Mouse (Mus musculus) kidney, embryonic 15.5 days (tissue): ENCODE results near the gene Il6st. TPM values are rescaled to one million over a fixed set of nuclear protein-coding genes. Genes with fewer than 3 reads are reported as not detected.

Experiments
- ATAC-seq: fragments of 200-750 bp; cut with Nextera tagmentation; replicated peaks from 2 replicates; pipeline ENCODE4 v1.8.0; 2017; ENCODE audit warnings: moderate TSS enrichment; ENCODE audit not compliant: low FRiP score
- H3K27ac ChIP-seq: fragments of 300-500 bp; sonication (generic); 2 replicates; pipeline ENCODE4 v1.5.1; 2015; ENCODE audit warnings: mild to moderate bottlenecking, inconsistent platforms
- H3K27me3 ChIP-seq: fragments of 300-500 bp; sonication (generic); 2 replicates; pipeline ENCODE4 v1.6.1; 2015; ENCODE audit warnings: inconsistent platforms
- H3K36me3 ChIP-seq: fragments of 300-500 bp; sonication (generic); 2 replicates; pipeline ENCODE4 v1.6.1; 2015; ENCODE audit warnings: inconsistent platforms
- H3K4me1 ChIP-seq: fragments of 300-500 bp; sonication (generic); 2 replicates; pipeline ENCODE4 v1.6.1; 2015; ENCODE audit warnings: inconsistent platforms
- H3K4me2 ChIP-seq: fragments of 300-500 bp; sonication (generic); 2 replicates; pipeline ENCODE4 v1.6.1; 2015; ENCODE audit warnings: moderate library complexity, mild to moderate bottlenecking, inconsistent platforms
- H3K4me3 ChIP-seq: fragments of 300-500 bp; sonication (generic); replicated peaks from 2 replicates; pipeline ENCODE4 v1.5.1; 2015; ENCODE audit warnings: mild to moderate bottlenecking, inconsistent platforms
- H3K9ac ChIP-seq: fragments of 300-500 bp; sonication (generic); 2 replicates; pipeline ENCODE4 v1.6.1; 2015; ENCODE audit warnings: mild to moderate bottlenecking, inconsistent platforms
- H3K9me3 ChIP-seq: fragments of 300-500 bp; sonication (generic); replicated peaks from 2 replicates; pipeline ENCODE4 v1.6.1; 2016; ENCODE audit warnings: inconsistent platforms
- WGBS: fragments of 180-500 bp; shearing (Covaris S2); methylation state at CpG from one replicate; pipeline ENCODE4 v1.1.7; 2015; ENCODE audit warnings: mixed read lengths; 5-methylcytosine and 5-hydroxymethylcytosine counted together
- polyA plus RNA-seq: library from polyadenylated mRNA; unstranded; fragments of >200 nt; fragmentation: Nextera tagmentation; extraction: Ambion mirVana; gene quantifications from 2 replicates; pipeline ENCODE4 v1.2.1, GENCODE M21; 2015

The Il6st gene
- polyA plus RNA-seq, 1 experiment from 2014 or later, result 40.4 TPM

- ATAC-seq, result no peak
- Histone ChIP-seq H3K4me3 (no peak overlapping the region), H3K36me3 (no peaks in the 10 kb centered on the region), H3K27ac (peak overlapping the region; percentile 82), H3K27me3 (no peaks in the 10 kb centered on the region), H3K9ac (no peak overlapping the region), H3K9me3 (no peaks in the 10 kb centered on the region), H3K4me1 (peaks cover 8% of the 10 kb centered on the region; the same call in 1 of the 2 replicates), H3K4me2 (no peak overlapping the region)
- 52% methylated on average over 6 of the region's 6 CpGs for WGBS
Observed at GRCm38 (mm10) chr13:112457366-112457765, 6.5 kb upstream of the Il6st start.

GRCm38 (mm10) chr13:112458016-112458415 is 5.9 kb upstream of the Il6st start:
- 72% methylated on average over 4 of the region's 4 CpGs for WGBS
- Histone ChIP-seq H3K9me3 (no peaks in the 10 kb centered on the region), H3K27ac (peak overlapping the region; percentile 5; the same call in 1 of the 2 replicates), H3K9ac (no peak overlapping the region), H3K4me1 (peaks cover 9% of the 10 kb centered on the region), H3K36me3 (no peaks in the 10 kb centered on the region), H3K4me2 (no peak overlapping the region), H3K27me3 (no peaks in the 10 kb centered on the region), H3K4me3 (no peak overlapping the region)
- no peak for ATAC-seq

GRCm38 (mm10) chr13:112458435-112459018 is 5.3 kb upstream of the Il6st start:
- Histone ChIP-seq H3K4me3 (no peak overlapping the region), H3K4me1 (peaks cover 14% of the 10 kb centered on the region), H3K27me3 (no peaks in the 10 kb centered on the region), H3K27ac (no peak overlapping the region), H3K9ac (no peak overlapping the region), H3K9me3 (no peaks in the 10 kb centered on the region), H3K4me2 (no peak overlapping the region), H3K36me3 (no peaks in the 10 kb centered on the region)
- 90% methylated on average over 11 of the region's 11 CpGs for WGBS
- no peak for ATAC-seq

- WGBS, result 73% methylated on average over 6 of the region's 6 CpGs
- H3K36me3 ChIP-seq, result no peaks in the 10 kb centered on the region
- H3K4me3 ChIP-seq, result no peak overlapping the region
- no peak overlapping the region for H3K27ac ChIP-seq
- H3K4me1 ChIP-seq, result peaks cover 14% of the 10 kb centered on the region
- H3K9me3 ChIP-seq, result no peaks in the 10 kb centered on the region
- ATAC-seq, result no peak
- H3K27me3 ChIP-seq, result no peaks in the 10 kb centered on the region
- no peak overlapping the region for H3K4me2 ChIP-seq
- H3K9ac ChIP-seq, result no peak overlapping the region
Observed at GRCm38 (mm10) chr13:112459956-112460355, 3.9 kb upstream of the Il6st start.

GRCm38 (mm10) chr13:112462411-112462987 is 1.4 kb upstream of the Il6st start:
- Histone ChIP-seq H3K27ac (no peak overlapping the region), H3K4me2 (no peak overlapping the region), H3K36me3 (no peaks in the 10 kb centered on the region), H3K4me1 (peaks cover 25% of the 10 kb centered on the region), H3K27me3 (no peaks in the 10 kb centered on the region), H3K4me3 (no peak overlapping the region), H3K9me3 (no peaks in the 10 kb centered on the region), H3K9ac (no peak overlapping the region)
- no peak for ATAC-seq
- WGBS, result 64% methylated on average over 6 of the region's 6 CpGs

- Histone ChIP-seq H3K4me2 (peak overlapping the region; percentile 76), H3K9me3 (no peaks in the 10 kb centered on the region), H3K4me1 (peaks cover 25% of the 10 kb centered on the region), H3K27me3 (no peaks in the 10 kb centered on the region), H3K4me3 (peak overlapping the region; percentile 80), H3K9ac (peak overlapping the region; percentile 70), H3K27ac (peak overlapping the region; percentile 92), H3K36me3 (no peaks in the 10 kb centered on the region)
- 4% methylated on average over 17 of the region's 17 CpGs for WGBS
- ATAC-seq, result peak; percentile 86
Observed at GRCm38 (mm10) chr13:112463337-112463802, 500 bp upstream of the Il6st start.

GRCm38 (mm10) chr13:112464626-112465287 is 887 bp downstream of the Il6st start:
- Histone ChIP-seq H3K27ac (peak overlapping the region; percentile 92), H3K9me3 (no peaks in the 10 kb centered on the region), H3K4me2 (peak overlapping the region; percentile 76), H3K36me3 (no peaks in the 10 kb centered on the region), H3K27me3 (no peaks in the 10 kb centered on the region), H3K4me1 (peaks cover 25% of the 10 kb centered on the region), H3K9ac (peak overlapping the region; percentile 84), H3K4me3 (peak overlapping the region; percentile 80)
- no peak for ATAC-seq
- 4% methylated on average over 18 of the region's 18 CpGs for WGBS

GRCm38 (mm10) chr13:112465585-112465984 is 1.7 kb downstream of the Il6st start:
- WGBS, result 56% methylated on average over 2 of the region's 2 CpGs
- Histone ChIP-seq H3K27me3 (no peaks in the 10 kb centered on the region), H3K4me3 (peak overlapping the region; percentile 16)

GRCm38 (mm10) chr13:112466136-112466945 is 2.5 kb downstream of the Il6st start:
- WGBS, result 84% methylated on average over 19 of the region's 19 CpGs
- H3K4me3 ChIP-seq, result peak overlapping the region; percentile 16; the same call in 1 of the 2 replicates

More at GRCm38 (mm10) chr13:112465585-112465984, 1.7 kb downstream of the Il6st start:
- Histone ChIP-seq H3K4me2 (peak overlapping the region; percentile 76), H3K9ac (0 out of 2 replicates have a peak overlapping the region, but pooled peaks have one; percentile 10), H3K36me3 (no peaks in the 10 kb centered on the region), H3K4me1 (peaks cover 21% of the 10 kb centered on the region), H3K27ac (no peak overlapping the region), H3K9me3 (no peaks in the 10 kb centered on the region)
- no peak for ATAC-seq

GRCm38 (mm10) chr13:112466946-112467255 is 3.0 kb downstream of the Il6st start:
- WGBS, result 80% methylated on average over 3 of the region's 3 CpGs
- Histone ChIP-seq H3K4me1 (peaks cover 21% of the 10 kb centered on the region), H3K27ac (no peak overlapping the region), H3K9me3 (no peaks in the 10 kb centered on the region), H3K4me3 (no peak overlapping the region), H3K27me3 (no peaks in the 10 kb centered on the region), H3K9ac (no peak overlapping the region), H3K4me2 (no peak overlapping the region), H3K36me3 (no peaks in the 10 kb centered on the region)
- no peak for ATAC-seq

More at GRCm38 (mm10) chr13:112466136-112466945, 2.5 kb downstream of the Il6st start:
- H3K27ac ChIP-seq, result no peak overlapping the region
- H3K36me3 ChIP-seq, result no peaks in the 10 kb centered on the region
- H3K4me1 ChIP-seq, result peaks cover 21% of the 10 kb centered on the region
- peak overlapping the region; percentile 76 for H3K4me2 ChIP-seq
- H3K9ac ChIP-seq, result no peak overlapping the region
- no peaks in the 10 kb centered on the region for H3K27me3 ChIP-seq
- H3K9me3 ChIP-seq, result no peaks in the 10 kb centered on the region
- no peak for ATAC-seq

GRCm38 (mm10) chr13:112467384-112467783 is 3.5 kb downstream of the Il6st start:
- no peak overlapping the region for H3K9ac ChIP-seq
- H3K4me1 ChIP-seq, result peaks cover 21% of the 10 kb centered on the region
- no peak for ATAC-seq
- no peak overlapping the region for H3K4me3 ChIP-seq
- no peaks in the 10 kb centered on the region for H3K9me3 ChIP-seq
- no peaks in the 10 kb centered on the region for H3K27me3 ChIP-seq
- no peak overlapping the region for H3K27ac ChIP-seq
- 81% methylated on average over 9 of the region's 9 CpGs for WGBS
- no peak overlapping the region for H3K4me2 ChIP-seq
- H3K36me3 ChIP-seq, result no peaks in the 10 kb centered on the region

- Histone ChIP-seq H3K4me1 (peaks cover 17% of the 10 kb centered on the region), H3K4me3 (no peak overlapping the region), H3K36me3 (no peaks in the 10 kb centered on the region), H3K9me3 (no peaks in the 10 kb centered on the region), H3K4me2 (no peak overlapping the region), H3K27me3 (no peaks in the 10 kb centered on the region), H3K9ac (no peak overlapping the region), H3K27ac (no peak overlapping the region)
- no peak for ATAC-seq
- 83% methylated on average over 5 of the region's 5 CpGs for WGBS
Observed at GRCm38 (mm10) chr13:112469491-112469890, 5.6 kb downstream of the Il6st start.
